Mouse (Mus musculus) neural tube, embryonic 11.5 days (tissue): ENCODE results near the gene Hoxc9. TPM values are rescaled to one million over a fixed set of nuclear protein-coding genes. Genes with fewer than 3 reads are reported as not detected.

Source experiments
- ATAC-seq: fragments of 200-750 bp; cut with Nextera tagmentation; 2 replicates; pipeline ENCODE4 v1.8.0; 2017; ENCODE audit warnings: moderate number of reproducible peaks, mild to moderate bottlenecking, moderate TSS enrichment, moderate library complexity; ENCODE audit not compliant: insufficient read depth, low FRiP score, low TSS enrichment
- DNase-seq: peaks from one replicate; pipeline ENCODE4 v3.0.0-alpha.2; 2015; ENCODE audit warnings: low spot score
- H3K27ac ChIP-seq: fragments of 300-500 bp; sonication (generic); 2 replicates; pipeline ENCODE4 v1.5.1; 2014; ENCODE audit warnings: low read depth, mild to moderate bottlenecking, low read length
- H3K27me3 ChIP-seq: fragments of 300-500 bp; sonication (generic); 2 replicates; pipeline ENCODE4 v1.6.1; 2014; ENCODE audit warnings: mild to moderate bottlenecking, low read length, mixed read lengths; ENCODE audit not compliant: control insufficient read depth, insufficient read depth
- H3K36me3 ChIP-seq: fragments of 300-500 bp; sonication (generic); 2 replicates; pipeline ENCODE4 v1.6.1; 2014; ENCODE audit warnings: mild to moderate bottlenecking, low read length, moderate library complexity, mixed read lengths; ENCODE audit not compliant: control insufficient read depth, insufficient read depth
- H3K4me1 ChIP-seq: fragments of 300-500 bp; sonication (generic); 2 replicates; pipeline ENCODE4 v1.6.1; 2014; ENCODE audit warnings: low read length, mixed read lengths; ENCODE audit not compliant: control insufficient read depth, insufficient read depth
- H3K4me2 ChIP-seq: fragments of 300-500 bp; sonication (generic); 2 replicates; pipeline ENCODE4 v1.6.1; 2014; ENCODE audit warnings: low read depth, mild to moderate bottlenecking, moderate library complexity
- H3K4me3 ChIP-seq: fragments of 300-500 bp; sonication (generic); 2 replicates; pipeline ENCODE4 v1.5.1; 2014; ENCODE audit warnings: low read depth, low read length
- H3K9ac ChIP-seq: fragments of 300-500 bp; sonication (generic); 2 replicates; pipeline ENCODE4 v1.6.1; 2014; ENCODE audit warnings: mild to moderate bottlenecking, low read length
- H3K9me3 ChIP-seq: fragments of 300-500 bp; sonication (generic); 2 replicates; pipeline ENCODE4 v1.6.1; 2016; ENCODE audit warnings: low read length; ENCODE audit not compliant: control insufficient read depth
- WGBS: fragments of 180-500 bp; shearing (Covaris S2); extraction: QIAGEN DNeasy Blood & Tissue Kit; methylation state at CpG from one replicate; pipeline ENCODE4 v1.1.7; 2014; 5-methylcytosine and 5-hydroxymethylcytosine counted together
- polyA plus RNA-seq: library from polyadenylated mRNA; unstranded; fragments of >200 nt; fragmentation: Nextera tagmentation; extraction: Ambion mirVana; gene quantifications from 2 replicates; pipeline ENCODE4 v1.2.1, GENCODE M21; 2014

Hoxc9 gene
- polyA plus RNA-seq, 1 experiment from 2014 or later = 36.1 TPM

DNA sequence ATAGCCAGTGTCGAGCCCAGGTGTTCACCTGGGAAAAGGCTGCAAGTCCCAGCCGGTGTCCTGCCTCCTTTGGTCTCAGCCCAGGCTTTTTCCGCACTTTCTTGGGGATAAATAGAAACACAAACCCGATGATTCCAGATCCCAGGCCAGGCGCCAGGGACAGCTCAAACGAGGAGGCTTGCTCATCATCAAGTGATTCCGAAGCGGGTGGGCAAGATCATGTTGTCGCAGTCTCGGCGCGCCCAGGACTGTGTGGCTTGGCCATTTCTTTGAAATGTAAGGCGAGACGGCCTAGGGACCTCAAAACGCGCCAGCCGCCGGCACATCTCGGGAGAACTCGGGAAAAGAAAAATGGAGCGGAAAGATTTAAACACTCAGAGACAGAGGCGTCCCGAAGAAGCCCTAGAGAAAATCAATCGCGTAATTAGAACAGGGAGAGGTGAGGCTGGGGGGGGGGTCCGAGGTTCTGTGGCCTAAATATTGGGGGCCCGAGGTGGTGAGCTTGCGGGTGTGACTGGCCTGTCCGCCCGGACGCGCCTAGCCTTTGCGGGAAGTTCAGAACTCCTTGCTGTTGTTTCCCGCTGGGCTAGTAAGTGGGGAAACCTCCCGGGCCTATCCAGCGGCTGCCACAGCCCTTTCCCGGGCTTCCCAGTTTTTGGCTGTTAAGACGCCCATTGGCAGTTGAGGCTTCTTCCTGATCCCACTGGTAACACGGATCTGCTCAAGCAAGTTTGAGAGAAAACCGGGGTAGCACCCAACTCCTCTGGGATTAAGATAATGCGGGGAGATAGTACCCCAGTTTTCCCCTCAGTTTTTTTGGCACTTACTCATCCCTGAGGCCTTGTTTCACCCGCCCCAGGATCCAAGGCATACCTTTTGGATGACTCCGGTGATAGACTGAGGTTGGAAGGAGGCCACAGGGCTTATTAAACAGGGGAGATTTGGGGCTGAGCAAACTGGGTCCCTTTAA, 51.3 kb downstream of the Hoxc9 start:
- Histone ChIP-seq H3K9me3 (no peaks in the 10 kb centered on the region), H3K4me1 (peaks cover 59% of the 10 kb centered on the region), H3K27me3 (no peaks in the 10 kb centered on the region), H3K9ac (peak overlapping the region; percentile 99), H3K4me3 (peak overlapping the region; percentile 61), H3K36me3 (no peaks in the 10 kb centered on the region), H3K4me2 (peak overlapping the region; percentile 99), H3K27ac (peak overlapping the region; percentile 99)
- ATAC-seq (no peak), DNase-seq (no peak)
- WGBS = 1% methylated on average over 43 of the region's 43 CpGs

DNA sequence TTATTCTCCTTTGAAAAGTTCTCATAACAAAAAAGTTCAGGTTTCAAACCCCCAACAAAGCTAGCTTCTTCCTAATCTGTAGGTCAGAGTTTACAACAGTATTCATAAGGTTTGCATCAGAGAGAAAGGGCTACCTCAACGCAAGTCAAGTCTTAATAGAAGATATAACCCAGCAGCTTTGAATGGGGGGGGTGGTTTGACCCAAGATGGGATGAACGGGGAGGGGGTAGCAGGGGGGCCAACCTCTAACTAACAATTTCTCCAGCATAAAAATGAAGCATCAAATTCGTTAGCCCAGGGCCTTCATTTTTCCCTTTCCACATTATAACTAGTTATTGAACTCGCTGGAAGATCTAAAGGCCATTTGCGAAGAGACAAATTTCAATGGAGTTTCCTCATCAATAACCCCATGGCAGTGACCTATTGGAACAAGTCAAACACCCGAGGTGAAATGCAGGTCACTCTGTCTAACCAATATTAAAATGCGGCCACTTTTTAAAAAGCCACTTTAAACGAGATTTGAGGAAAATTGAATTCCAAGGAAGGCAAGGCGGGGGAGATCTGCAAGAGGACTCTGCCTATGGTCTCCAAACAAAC, 52.8 kb downstream of the Hoxc9 start:
- 9% methylated on average over 9 of the region's 9 CpGs for WGBS
- H3K27ac ChIP-seq = peak overlapping the region; percentile 99

DNA sequence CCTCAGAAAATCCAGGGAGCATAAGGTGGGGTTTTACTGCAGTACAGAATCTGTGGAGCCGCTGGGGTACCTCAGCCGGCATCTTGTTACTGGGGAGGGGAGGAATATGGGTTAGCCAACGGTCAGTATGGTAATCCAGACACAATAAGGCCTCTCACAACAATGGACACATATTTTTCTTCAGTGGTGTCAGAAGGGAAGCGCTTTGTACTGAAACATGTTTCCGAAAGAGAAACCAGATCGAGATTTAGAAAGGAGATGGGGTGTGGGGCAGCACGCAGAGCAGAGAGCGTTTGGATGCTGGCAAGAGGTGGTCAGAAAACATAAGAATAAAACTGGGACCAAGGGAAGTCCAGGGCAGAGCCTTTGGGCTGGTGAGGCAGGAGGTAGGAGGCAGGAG, 53.9 kb downstream of the Hoxc9 start:
- Histone ChIP-seq H3K4me3 (peak overlapping the region; percentile 15; the same call in 1 of the 2 replicates), H3K36me3 (no peaks in the 10 kb centered on the region), H3K27ac (peak overlapping the region; percentile 99), H3K27me3 (no peaks in the 10 kb centered on the region), H3K4me1 (peaks cover 64% of the 10 kb centered on the region), H3K9me3 (no peaks in the 10 kb centered on the region), H3K4me2 (peak overlapping the region; percentile 99), H3K9ac (peak overlapping the region; percentile 70)
- peak; percentile 17; the same call in 1 of the 2 replicates for ATAC-seq
- WGBS = under 1% methylated on average over 8 of the region's 8 CpGs
- DNase-seq = peak; percentile 67

More for the DNA sequence above, 52.8 kb downstream of the Hoxc9 start:
- no peaks in the 10 kb centered on the region for H3K27me3 ChIP-seq
- H3K4me3 ChIP-seq = peak overlapping the region; percentile 61; the same call in 1 of the 2 replicates
- DNase-seq = no peak
- peak overlapping the region; percentile 99 for H3K9ac ChIP-seq
- no peaks in the 10 kb centered on the region for H3K9me3 ChIP-seq
- no peaks in the 10 kb centered on the region for H3K36me3 ChIP-seq
- no peak for ATAC-seq
- H3K4me2 ChIP-seq = peak overlapping the region; percentile 99
- peaks cover 64% of the 10 kb centered on the region for H3K4me1 ChIP-seq

DNA sequence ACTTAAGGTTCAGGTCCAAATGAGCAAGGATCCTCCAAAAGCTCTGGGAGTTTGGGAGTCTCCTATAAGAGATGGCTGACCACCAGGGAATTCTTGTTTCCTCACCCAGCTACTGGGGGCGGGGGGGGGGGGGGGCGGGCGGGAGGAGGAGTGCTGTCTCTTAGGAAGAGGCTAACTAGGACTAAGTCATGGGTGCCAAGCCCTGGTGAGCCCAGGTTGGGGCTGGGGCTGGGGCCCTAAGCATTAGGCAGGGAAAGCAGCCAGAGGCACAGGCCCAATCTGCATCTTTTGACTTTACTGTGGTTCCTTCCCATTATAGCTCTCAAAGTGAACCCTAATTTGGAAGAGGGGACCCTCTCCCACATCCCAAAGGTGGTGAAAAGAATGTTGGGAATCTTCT, 55.9 kb downstream of the Hoxc9 start:
- H3K36me3 ChIP-seq = no peaks in the 10 kb centered on the region
- no peaks in the 10 kb centered on the region for H3K27me3 ChIP-seq
- peak overlapping the region; percentile 99 for H3K4me2 ChIP-seq
- H3K9ac ChIP-seq = peak overlapping the region; percentile 64
- H3K27ac ChIP-seq = peak overlapping the region; percentile 99
- H3K4me1 ChIP-seq = peaks cover 53% of the 10 kb centered on the region
- DNase-seq = peak; percentile 56
- WGBS = 0% methylated on average over 2 of the region's 3 CpGs
- ATAC-seq = no peak
- H3K4me3 ChIP-seq = peak overlapping the region; percentile 15
- no peaks in the 10 kb centered on the region for H3K9me3 ChIP-seq

DNA sequence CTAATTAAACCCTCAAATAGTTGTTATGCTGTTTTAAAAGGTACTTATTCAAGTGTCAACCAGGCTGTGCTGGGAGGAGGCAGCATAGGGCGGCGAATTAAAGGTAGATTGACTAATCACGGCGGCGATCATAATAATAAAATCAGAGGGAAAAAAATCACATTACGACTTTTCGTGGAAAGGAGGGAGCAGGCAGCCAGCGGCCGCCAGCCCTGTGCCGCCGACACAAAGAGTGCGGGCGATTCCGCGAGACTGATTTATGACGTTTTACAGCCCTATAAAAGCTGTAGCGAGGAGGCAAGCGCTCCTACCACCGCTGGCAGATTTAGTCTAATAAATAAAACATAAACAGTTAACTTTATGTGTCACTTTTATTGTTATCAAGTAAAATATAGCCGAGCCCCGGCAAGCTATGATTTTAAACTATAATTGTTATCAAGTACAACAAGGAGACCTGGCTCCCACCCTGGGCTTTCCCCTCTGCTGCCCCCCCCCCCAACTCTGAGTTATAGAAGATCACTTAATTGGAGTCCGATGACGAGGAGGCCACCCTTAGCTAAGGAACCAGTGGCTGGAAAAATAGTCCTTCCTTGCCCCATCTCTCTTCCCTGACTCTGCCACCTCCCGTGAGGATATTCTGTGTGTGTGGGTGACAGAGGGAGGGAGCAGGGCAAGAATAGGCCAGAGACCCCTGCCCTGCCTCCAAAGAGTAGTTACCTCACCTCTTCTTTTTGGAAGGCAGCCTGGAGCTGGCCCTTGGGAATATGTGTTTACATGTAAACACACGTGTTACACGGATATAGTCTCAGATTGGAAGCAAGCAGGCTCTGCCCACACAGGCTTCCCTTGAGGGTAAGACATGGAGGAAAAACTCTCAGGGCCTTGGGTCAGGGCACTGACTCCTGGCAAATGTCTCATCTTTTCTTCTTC, 56.7 kb downstream of the Hoxc9 start:
- peak; percentile 78 for DNase-seq
- Histone ChIP-seq H3K4me3 (peak overlapping the region; percentile 15), H3K27me3 (no peaks in the 10 kb centered on the region), H3K4me1 (peaks cover 55% of the 10 kb centered on the region), H3K4me2 (peak overlapping the region; percentile 99), H3K27ac (peak overlapping the region; percentile 99), H3K9me3 (no peaks in the 10 kb centered on the region), H3K36me3 (no peaks in the 10 kb centered on the region), H3K9ac (peak overlapping the region; percentile 64)
- ATAC-seq = peak; percentile 45; the same call in 1 of the 2 replicates
- under 1% methylated on average over 26 of the region's 26 CpGs for WGBS

DNA sequence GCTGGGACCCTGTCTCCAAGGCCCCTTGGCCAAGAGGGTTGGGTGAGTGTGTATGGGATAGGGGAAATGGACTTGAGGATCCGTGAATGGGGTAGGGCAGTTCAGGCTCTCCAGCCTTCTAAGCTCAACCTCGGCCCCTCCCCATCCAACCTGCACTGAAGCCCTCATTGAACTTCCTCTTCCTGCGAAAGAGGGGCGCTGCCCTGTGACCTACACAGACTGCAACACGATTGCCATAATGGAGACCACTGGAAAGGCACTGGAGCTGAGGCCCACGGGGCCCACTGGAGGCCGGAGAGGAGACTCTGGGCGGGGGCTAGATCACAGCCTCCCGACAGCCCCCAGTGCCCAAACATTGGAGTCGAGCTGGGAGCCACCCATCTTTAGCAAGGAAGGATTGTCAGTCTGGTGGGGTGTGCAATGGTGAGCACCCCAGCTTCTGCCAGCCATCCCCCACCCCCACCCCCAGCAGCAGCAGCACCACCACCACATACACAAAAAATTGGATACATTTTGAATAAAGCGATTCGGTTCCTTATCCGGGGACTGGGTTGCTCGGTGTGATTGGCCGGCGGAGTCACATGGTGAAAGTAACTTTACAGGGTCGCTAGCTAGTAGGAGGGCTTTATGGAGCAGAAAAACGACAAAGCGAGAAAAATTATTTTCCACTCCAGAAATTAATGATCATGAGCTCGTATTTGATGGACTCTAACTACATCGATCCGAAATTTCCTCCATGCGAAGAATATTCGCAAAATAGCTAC, 58.0 kb downstream of the Hoxc9 start:
- Histone ChIP-seq H3K36me3 (no peaks in the 10 kb centered on the region), H3K4me2 (peak overlapping the region; percentile 99), H3K27me3 (no peaks in the 10 kb centered on the region), H3K9me3 (no peaks in the 10 kb centered on the region), H3K27ac (peak overlapping the region; percentile 99), H3K4me3 (peak overlapping the region; percentile 64), H3K9ac (peak overlapping the region; percentile 95), H3K4me1 (peaks cover 59% of the 10 kb centered on the region)
- ATAC-seq (no peak), DNase-seq (peak; percentile 67)
- 1% methylated on average over 24 of the region's 24 CpGs for WGBS
